Mouse (Mus musculus) fat pad, adult 2 months (tissue): ENCODE measurements around the gene Ccdc183.

Source experiments
- DNase-seq: peaks from one replicate; pipeline ENCODE4 v3.0.0-alpha.2; 2011; ENCODE audit warnings: low read depth, low spot score; ENCODE audit errors: extremely low read depth

The Ccdc183 gene

GRCm38 (mm10) chr2:25617578-25617977, at the start of gene Ccdc183:
Ccdc183 (minus strand) TSS chr2:25617678.
- DNase-seq: no peak

GRCm38 (mm10) chr2:25666516-25666915, 49.0 kb upstream of the Ccdc183 start:
- DNase-seq: no peak

- no peak for DNase-seq
These were observed 46.6 kb upstream of the Ccdc183 start for GRCm38 (mm10) chr2:25664125-25664524.

- DNase-seq: no peak
These were observed 46.0 kb upstream of the Ccdc183 start for GRCm38 (mm10) chr2:25663511-25663910.

DNA sequence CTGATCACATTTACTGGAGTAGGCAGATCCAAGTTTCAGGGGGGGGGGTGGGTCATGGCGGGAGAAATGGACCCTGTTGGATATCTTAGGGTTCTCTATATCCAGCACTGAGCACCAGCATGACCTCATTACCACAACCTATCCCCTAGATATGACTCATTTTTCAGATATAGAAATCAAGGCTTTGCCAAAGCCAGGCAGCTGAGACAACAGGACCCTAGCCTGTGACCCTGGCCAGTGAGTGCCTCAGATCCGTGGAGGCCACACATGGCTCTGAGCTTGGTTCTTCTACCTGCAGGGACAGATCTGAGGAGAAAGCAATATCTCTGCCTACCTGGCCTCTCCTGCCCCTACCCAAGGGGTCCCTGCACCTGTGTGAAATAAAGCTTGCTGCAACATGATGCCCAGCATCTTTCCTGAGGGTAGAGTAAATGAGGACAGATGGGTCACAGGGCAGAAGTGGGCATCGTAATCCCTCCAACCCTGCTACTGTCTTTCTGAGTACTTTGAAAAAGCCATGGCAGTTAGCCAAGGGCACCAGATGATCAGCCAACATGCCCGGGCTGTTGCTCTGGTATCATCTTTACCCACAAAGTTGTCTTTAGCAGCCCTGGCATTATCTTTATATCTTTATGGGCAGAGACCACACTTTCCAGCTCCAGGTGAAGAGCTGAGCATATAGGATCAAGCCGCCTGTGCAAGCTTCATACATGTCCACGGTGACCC, 43.9 kb upstream of the Ccdc183 start:
- DNase-seq: no peak

DNA sequence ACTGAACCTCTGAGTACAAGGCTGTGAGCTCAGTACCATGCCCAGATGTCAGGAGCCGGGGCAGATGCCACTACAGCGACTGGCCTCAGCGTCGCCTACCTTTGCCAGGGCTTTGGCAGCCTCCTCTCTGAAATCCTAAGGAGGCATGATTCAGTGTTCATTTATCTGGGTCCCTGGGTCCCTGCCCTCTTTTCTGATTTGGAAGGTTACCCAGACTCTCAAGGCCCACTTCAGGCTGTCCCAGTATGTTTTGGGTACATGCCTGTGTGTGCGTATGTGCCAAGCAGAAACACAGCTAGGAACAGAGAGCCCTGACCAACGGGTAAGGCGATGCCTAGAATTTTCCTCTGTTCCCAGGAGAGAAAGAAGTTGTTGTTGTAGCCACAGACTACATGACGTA, 42.8 kb upstream of the Ccdc183 start:
- DNase-seq: no peak

- no peak for DNase-seq
These were observed 40.2 kb upstream of the Ccdc183 start, which contains the start of gene Lcn5 for GRCm38 (mm10) chr2:25657652-25658051. Lcn5 (plus strand) TSS chr2:25657952.

- DNase-seq: no peak
These were observed 39.8 kb upstream of the Ccdc183 start for GRCm38 (mm10) chr2:25657246-25657645.

DNA sequence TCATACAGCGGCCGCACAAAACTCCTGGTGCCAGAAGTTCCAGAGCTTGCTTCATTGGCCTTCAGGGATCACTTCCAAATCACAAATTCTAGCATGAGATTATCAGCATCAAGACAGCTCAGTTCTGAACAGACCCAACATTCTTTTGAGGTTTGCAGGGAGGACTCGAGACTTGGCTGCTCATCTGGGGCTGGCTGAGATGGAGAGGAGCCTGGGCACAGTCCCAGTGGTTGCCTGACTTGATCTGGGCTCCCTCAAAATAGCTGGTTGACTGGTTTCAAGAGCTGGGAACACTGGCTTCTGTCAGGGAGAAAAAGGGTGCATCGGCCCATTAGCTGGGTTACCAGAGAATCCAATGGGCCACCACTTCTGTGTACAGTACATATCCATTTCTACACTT, 39.2 kb upstream of the Ccdc183 start:
- no peak for DNase-seq

- no peak for DNase-seq
These were observed 37.0 kb upstream of the Ccdc183 start for GRCm38 (mm10) chr2:25654502-25654901.

DNA sequence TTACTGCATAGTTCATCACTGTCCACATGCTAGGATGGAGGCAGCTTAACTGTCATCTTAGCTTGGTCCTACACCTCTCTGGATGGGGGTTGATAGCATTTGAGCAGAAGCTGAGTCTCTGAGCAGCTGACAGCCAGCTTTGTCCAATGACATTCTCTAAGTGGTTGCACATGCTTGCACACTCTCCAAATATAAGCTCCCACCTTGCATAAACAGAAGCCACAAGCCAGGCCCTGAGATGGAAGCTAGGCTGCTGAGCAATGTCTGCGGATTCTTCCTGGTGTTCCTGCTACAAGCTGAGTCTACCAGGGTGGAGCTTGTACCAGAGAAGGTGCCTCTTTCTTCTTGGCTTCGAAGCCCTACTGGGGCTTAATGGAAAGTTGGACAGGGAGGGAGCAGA, 35.4 kb upstream of the Ccdc183 start, which contains the start of gene Lcn8:
Gene Lcn8, plus strand, starts transcription at position 219 of the 400 bp plus-strand sequence.
- no peak for DNase-seq

DNA sequence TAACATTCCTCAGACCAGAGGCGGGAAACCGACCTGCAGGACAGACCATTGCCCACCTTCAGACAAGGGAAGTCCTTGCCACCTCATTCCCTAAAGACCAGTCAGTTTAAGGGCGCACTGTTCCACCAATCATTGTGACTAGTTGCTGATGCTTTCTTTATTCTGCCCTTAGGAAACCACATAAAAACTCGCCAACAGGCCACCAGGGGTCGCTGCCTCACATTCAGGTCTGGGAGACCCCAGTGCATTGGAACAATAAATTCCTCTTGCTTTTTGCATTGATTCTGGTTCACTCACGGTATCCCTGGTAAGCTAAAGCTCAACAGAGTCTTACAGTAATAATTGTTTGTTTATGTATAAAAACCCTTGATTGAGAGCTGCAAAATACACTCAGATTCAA, 22.4 kb upstream of the Ccdc183 start:
- no peak for DNase-seq

DNA sequence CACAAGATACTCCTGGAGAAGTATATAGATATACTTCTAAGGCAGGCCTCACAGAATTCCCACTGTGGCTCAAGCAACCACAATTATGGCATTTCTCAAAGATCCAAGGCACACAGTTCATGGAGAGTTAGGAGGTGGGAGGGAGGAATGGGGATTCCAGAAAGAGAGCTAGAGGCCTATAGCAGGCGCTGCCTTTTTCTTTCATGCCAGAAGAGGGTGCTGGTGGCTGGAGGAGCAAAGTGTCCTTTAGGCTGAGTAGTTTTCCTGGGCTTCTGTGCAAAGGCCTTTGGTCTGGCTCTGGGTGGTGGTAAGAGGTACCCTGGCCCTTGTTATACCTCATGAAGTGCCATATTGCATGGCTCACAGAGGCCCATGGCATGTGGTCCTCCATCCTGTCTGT, 16.6 kb upstream of the Ccdc183 start:
- no peak for DNase-seq

DNA sequence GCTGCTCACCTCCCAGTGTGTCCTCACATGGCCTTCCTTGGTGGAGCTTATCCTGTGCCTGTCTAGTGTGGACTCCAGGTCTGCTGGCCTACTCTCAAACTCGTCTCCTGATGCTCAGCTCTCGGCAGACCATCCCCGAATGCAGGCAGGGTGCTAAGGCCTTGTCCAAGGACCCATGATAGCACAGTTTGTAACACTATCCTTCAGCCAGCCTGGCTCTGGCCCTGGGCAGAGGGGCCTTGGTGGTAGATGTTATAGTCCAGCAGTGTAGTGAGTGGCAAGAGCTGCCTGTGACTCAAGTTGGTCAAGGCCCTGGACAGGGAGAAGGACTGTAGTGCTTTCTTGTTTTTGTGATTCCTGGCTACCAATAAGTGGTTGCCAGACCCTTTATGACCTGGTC, 16.1 kb upstream of the Ccdc183 start:
- no peak for DNase-seq

GRCm38 (mm10) chr2:25628738-25629137, 11.3 kb upstream of the Ccdc183 start:
- DNase-seq: no peak

DNA sequence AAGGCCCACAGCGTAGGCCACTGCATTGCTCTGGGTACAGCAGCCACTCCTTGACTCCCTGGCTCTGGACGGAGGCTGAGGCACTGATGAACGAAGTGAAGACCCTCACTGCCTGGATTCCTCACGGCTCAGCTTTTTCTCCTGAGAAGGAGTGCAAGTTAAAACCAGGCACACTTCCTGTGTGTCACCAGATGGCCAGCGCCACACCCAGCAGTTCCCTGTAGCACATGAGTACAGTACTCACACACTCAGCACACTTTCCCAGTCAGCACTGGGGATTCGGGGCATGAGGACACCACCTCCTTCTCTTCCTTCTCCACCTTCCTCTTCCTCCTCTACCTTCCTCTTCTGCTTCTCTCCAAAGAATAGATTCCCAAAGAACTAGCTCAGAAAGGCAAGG, 10.3 kb upstream of the Ccdc183 start, which contains the start of gene Fcna:
Gene Fcna, minus strand, starts transcription at position 220 of the 400 bp plus-strand sequence.
- no peak for DNase-seq

DNA sequence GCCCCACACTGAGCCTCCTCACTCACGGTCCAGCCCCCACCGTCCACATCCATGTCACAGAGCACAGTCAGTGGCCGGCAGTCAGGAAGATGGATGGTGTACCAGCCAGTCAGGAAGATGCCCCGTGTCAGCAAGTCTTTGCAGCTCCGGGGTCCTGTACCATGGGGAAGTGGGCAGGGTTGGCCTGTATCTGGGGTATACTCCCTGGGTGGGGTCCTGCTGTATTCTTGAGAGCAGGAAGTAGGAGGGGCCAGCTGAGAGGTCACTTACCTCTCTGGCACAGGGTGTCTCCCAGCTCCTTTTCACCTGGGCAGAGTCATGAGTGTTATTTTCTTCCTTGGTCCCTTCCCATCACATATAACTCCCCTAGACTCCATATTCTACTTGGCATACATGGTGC, 8.5 kb upstream of the Ccdc183 start:
- DNase-seq: no peak

DNA sequence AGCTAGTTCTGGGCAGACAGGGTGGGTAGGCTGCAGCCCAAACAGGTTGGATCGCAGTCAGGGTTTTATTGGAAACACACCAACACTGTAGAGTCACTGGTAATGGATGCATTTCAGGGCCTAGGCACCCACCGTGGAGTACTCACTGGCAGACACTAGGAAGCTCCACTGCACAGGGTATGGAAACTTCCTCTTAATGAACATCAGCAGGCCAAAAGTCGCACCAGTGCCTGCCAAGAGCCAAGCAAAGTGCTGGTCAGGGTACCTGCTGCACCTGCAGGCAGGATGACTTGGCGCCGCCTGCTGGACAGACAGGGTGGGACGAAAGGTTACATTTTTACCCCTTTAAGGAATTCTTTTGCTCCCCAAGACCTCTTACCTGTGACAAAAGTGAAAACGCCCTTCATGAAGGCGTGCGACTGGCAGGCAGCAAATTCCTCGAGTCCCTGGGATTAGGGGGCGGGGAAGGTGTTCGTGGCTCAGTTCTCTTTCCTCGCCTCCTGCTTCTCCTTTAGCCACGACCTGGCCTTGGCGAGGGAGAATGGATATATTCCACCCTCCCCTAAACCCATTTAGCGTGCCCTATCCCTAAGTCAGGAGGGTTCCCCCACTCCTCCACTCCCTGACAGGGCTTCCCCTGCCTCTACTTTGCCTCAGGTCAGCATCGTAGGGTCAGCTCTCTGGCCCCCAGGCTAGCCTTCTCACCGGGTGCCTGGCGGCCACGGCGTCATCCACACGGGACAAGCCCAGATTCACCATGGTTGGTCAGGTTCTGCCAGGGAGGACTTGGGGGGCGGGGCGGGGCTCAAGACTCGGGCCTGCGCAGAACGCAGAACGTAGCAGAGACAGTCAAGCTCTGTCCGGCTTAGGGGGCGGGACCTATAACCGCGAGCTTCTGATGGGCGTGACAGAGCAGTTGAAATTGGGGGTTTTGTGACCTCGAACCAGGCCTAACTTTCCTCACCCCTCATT, 4.0 kb upstream of the Ccdc183 start, which contains the start of gene Tmem141:
Gene Tmem141, minus strand, starts transcription at position 777 of the 972 bp plus-strand sequence.
- DNase-seq: peak; percentile 13

GRCm38 (mm10) chr2:25620852-25621228, 3.4 kb upstream of the Ccdc183 start:
- no peak for DNase-seq

- DNase-seq: no peak
These were observed 2.9 kb upstream of the Ccdc183 start for GRCm38 (mm10) chr2:25620386-25620785.

DNA sequence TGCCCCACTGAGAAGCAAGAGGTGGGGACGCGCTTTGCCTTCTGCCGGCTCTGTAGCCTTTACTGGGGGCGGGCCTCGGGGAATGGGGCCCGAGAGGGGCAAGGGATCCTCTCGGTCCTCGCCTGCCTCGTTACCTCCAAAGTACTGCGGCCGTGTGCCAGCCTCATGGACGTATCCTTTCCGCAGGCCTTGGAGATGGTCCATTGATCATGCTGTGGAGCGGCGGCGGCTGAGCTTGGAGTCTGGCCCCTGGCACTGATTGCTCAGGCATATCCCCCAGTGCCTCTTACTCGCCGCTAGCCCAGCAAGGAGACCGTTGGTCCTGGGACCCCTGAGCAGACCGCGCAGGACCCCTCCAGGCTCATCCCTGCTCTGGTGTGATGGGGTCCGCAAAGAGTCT, 1.1 kb downstream of the Ccdc183 start:
- no peak for DNase-seq

DNA sequence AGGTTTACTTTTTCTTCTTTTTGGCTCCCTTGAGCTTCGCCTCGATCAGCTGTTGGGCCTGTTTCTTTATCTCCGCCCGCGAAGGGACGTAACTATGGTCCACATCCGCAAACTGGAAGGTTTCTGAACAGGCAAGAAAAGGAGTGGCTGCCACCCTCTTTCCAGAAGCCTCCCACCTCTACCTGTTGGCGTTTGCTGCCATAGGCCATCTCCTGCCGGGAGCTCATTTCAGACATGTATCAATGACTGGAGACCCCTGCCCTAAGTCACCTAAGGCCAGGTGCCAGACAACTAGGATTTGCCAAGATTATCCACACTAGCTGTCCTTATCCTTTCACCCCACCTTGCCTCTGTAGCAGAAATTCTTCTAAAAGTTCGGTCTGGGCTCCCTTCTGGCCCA, 8.8 kb downstream of the Ccdc183 start:
- DNase-seq: no peak
